Mouse (Mus musculus): ENCODE data around the gene Gpt2.

Gene Gpt2

DNA sequence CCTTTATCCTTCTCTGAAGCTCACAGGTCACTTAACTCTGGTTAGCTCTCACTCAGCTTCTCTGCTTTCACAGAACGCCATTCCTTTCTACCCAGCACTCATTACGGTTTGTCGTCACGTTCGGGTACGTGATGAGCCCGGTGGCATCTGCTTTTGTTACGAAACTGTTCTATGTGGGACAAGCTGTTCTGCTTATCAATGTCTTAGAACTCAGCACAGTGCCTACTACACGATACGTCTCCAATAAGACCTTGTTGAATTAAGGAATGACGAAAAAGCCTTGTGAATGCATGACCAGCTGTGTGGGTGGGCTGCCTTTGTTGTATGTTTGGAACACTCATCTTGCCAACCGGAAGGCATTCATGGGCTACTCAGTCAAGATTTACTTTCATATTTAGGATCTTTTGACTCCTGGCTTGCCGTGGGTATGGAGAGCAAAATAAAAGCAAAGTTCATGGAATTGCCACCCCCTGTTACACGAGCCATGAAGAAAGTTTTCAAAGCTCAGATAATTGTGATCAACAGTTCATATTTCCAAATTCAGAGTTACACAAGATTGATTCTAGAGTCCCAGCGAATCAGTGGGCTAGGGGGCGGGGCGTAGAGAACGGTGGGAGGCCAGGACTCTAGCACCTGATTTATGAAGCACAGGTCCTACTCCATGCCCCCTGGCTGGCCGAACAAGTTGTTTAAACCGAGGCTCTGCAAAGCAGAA is 4.3 kb upstream of the Gpt2 start:
- DNase-seq (ENCODE audit: low read depth, low spot score) = no peak

GRCm38 (mm10) chr8:85488631-85489030 is 3.7 kb upstream of the Gpt2 start:
- no peak for DNase-seq (ENCODE audit: low read depth, low spot score)

DNA sequence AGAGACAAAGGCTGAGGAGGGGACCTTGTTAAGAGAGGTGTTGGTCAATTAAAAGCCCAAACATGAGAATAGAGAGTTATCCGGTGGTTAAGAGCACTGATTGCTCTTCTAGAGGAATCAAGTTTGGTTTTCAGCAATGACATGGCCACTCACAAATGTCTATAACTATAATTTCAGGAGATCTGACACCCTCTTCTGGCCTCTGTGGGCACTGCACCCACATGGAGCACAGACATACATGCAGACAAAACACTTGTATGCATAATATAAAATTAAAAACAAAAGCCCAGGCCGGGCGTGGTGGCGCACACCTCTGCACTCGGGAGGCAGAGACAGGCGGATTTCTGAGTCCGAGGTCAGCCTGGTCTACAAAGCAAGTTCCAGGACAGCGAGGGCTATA is 2.8 kb upstream of the Gpt2 start:
- no peak for DNase-seq (ENCODE audit: low read depth, low spot score)

DNA sequence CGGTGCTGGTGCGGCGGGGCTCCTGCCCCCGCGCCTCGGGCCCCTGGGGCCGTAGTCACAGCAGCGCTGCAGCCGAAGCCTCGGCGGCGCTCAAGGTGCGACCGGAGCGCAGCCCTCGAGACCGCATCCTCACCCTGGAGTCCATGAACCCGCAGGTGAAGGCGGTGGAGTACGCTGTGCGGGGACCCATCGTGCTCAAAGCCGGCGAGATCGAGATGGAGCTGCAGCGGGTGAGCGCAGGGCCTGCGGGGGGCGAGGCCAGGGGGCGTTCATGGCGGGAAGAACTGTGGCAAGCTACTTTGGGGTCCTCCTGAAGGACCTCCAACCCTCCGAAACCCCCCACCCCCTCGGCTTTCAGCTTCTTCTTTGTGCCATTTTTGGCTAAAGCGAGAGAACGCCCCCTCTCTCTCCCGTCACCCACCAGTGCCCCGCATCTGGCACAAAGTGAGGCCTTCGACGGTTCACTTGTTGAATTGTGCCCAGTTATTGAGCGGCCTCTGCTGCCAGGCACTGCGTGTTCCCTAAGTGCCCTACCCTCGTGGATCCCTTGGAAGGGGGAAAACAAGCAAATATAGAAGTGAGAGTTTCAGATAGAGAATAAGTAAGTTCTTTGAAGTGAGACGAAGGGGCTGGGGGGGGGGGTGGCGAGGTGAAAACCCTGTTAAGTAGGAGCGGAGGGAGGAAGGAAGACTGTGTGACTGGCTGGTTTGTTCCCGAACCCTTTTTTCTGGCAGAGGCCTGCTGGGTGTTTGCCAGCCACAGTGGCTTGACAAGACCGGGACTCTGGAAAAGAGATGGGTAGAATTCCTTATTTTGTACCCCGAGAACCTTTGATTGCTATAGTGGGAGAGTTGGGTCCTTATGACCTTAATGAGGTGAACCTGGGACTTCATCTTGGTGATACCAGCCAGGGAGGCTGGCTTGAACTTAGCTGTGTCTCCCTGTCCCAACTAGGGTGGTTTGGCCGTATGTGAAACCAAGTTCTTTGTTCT is 860 bp downstream of the Gpt2 start:
- DNase-seq (ENCODE audit: low read depth, low spot score) = no peak

DNA sequence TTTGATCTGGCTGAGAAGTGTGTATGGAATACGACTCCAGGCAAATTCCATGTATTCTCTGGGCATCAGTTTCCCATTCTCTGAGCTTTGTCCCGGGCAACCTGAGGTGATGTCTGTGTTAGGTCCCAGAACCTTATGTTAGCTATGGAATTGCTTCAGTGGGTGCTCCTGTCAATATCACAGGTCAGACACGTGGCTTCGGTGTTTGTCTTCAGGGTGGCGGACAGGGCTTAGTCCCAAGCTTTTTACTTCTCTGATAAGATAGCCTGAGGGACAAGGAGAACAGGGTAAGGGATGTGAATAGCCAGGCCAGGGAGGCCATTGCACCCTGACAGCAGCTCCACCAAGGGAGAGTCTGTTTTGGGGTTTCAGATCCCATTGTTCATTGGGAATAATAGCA is 3.7 kb downstream of the Gpt2 start:
- DNase-seq (ENCODE audit: low read depth, low spot score) = no peak

DNA sequence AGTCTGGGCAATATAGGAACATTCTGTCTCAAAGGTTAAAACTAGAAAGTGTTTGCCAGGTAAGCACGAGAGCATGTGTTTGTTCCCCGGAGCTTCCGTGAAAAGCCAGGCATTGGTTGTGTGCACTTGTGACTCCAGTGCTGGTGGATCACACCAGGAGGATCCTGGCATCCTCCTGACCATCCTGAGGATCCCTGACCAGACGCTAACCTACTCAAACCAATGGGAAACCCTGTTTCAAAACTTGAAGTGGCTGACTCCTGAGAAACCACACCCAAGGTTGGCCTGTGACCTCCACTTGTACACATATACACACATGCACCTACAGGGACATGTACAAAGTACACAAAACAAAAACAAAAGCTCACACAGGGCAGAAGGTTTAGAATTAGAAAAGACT is 4.4 kb downstream of the Gpt2 start:
- no peak for DNase-seq (ENCODE audit: low read depth, low spot score)

- no peak for DNase-seq (ENCODE audit: low read depth, low spot score)
Observed at GRCm38 (mm10) chr8:85498577-85498976, 6.2 kb downstream of the Gpt2 start.

DNA sequence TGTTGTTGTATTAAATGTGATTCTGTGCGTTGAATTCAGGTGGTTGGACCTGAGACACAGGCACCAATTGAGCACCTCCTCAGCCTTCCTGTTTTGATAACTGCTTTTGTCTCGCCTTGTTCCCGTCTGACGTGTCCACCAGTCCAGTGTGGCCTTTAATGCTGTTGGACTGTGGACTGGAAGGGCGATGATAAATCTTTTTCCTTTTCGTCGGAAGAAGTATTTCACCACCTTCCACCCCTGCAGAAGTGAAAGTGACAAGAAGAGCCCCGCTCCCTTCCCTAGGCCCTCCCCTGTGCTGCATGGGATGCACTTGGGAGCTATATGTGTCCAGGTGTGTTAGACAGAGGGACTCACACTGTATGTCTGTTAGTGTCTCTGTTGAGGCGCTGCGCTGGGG is 8.1 kb downstream of the Gpt2 start:
- DNase-seq (ENCODE audit: low read depth, low spot score) = no peak

GRCm38 (mm10) chr8:85500955-85501685 is 8.7 kb downstream of the Gpt2 start:
- no peak for DNase-seq (ENCODE audit: low read depth, low spot score)

GRCm38 (mm10) chr8:85502381-85502780 is 10.0 kb downstream of the Gpt2 start:
- no peak for DNase-seq (ENCODE audit: low read depth, low spot score)

- DNase-seq (ENCODE audit: low read depth, low spot score) = no peak
Observed at GRCm38 (mm10) chr8:85503065-85503464, 10.7 kb downstream of the Gpt2 start.

- no peak for DNase-seq (ENCODE audit: low read depth, low spot score)
Observed at GRCm38 (mm10) chr8:85504704-85505103, 12.3 kb downstream of the Gpt2 start.

GRCm38 (mm10) chr8:85506620-85507019 is 14.2 kb downstream of the Gpt2 start:
- no peak for DNase-seq (ENCODE audit: low read depth, low spot score)

- DNase-seq (ENCODE audit: low read depth, low spot score) = no peak
Observed at GRCm38 (mm10) chr8:85508661-85509060, 16.3 kb downstream of the Gpt2 start.

GRCm38 (mm10) chr8:85512234-85512633 is 19.9 kb downstream of the Gpt2 start:
- DNase-seq (ENCODE audit: low read depth, low spot score) = no peak

DNA sequence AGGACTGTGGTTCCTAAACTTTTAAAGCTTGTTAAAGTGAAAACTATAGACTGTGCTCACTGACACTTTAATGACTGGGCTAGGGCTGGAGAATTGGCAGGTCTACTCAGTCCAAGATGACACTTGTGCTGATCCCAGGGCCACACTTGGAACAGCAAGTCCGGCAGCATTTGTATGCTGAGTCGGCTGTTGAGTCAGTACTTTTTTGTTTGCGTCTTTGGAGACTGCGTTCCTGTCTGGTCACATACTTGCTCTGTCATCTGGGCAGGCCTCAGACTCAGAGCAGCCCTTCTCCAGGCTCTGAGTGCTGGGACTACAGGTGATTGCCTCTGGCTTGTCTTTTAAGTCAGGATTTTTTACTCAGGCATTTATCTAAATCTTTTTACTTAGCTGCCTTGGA is 20.9 kb downstream of the Gpt2 start:
- DNase-seq (ENCODE audit: low read depth, low spot score) = no peak

DNA sequence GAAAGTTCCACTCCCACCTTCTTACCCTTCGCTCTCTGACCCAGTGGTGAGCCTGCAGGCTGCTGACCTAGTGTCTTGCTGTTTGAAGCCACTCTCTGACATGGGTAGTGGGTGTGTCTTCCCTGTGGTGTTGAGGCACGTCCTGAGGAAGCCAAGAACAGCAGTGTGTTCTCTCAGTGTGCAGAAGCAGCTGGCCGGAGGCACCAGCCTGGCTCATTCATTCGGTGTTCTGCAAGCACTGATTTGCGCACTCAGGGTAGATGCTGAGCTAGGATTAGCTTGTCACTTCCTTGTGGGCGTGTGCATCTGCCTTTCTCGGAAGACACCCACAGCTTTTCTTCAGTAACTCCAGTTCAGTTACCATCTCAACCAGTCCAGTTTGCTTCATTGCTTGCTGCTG is 23.0 kb downstream of the Gpt2 start:
- DNase-seq (ENCODE audit: low read depth, low spot score) = no peak

DNA sequence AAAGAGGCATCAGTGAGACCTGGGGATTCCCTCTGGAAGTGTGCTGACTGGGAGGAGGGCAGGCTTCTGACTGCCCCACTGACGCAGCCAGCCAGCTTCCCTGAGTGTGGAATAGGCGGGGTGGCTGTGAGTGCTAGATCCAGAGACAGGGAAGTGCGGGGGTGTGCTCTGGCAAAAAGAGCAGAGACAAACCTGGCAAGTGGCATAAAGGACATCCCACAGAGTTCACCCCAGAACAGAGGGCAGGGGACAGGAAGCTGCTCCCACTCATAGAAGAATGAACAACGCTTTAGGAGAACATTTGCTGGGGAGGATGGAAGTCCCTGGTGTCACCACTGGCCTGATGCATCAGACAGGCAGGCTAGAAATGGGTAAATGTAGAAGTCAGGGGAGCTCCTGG is 25.0 kb downstream of the Gpt2 start:
- no peak for DNase-seq (ENCODE audit: low read depth, low spot score)

DNA sequence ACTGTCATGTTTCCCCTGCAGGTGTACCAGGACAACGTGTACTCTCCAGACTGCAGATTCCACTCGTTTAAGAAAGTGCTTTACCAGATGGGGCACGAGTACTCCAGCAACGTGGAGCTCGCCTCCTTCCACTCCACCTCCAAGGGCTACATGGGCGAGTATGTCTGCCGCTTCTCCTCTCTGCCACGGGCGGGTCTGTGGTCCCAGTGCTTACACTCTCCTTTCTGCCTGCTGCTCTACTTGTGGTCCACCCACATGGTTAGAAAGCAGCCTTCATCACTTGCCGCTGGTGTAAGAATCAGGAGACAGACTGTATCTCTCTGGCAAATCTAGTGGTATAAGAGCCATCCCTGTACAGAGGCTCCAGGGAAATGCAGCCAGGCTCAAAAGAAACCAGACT is 25.6 kb downstream of the Gpt2 start:
- DNase-seq (ENCODE audit: low read depth, low spot score) = no peak

DNA sequence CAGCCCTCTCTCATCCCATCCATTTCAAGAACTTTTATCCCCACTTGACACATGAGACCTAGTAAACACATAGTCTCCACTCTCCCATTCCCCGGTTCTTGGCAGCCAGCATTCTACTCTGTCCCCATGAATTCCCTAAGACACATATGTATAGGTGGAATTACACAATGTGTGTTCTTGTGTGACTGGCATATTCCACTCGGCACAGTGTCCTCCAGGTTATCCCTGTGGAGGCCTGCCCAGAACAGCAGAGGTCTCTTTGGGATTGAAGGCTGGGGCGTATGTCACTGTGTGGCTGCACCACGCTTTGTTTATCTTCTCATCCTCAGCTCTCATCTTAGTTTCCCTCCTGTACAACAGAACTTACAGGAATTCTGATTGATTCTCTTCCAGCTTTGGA is 28.2 kb downstream of the Gpt2 start:
- DNase-seq (ENCODE audit: low read depth, low spot score) = no peak

GRCm38 (mm10) chr8:85521332-85521731 is 29.0 kb downstream of the Gpt2 start:
- DNase-seq (ENCODE audit: low read depth, low spot score) = no peak

GRCm38 (mm10) chr8:85524086-85524485 is 31.7 kb downstream of the Gpt2 start:
- DNase-seq (ENCODE audit: low read depth, low spot score) = no peak
